Comparison of ENCODE assay signal across 8 mouse cellular contexts in genomic region chr2:172371258-172371657, GRCm38 (mm10). TPM values are rescaled to one million over a fixed set of nuclear protein-coding genes. Genes with fewer than 3 reads are reported as not detected.
DNase-seq lines count a peak whose midpoint lies in the region; ATAC-seq and TF ChIP-seq lines count a peak whose summit lies in the region.

No protein-coding gene starts in this region.

- no peak overlapping the region for H3K27ac ChIP-seq in embryonic facial prominence, embryonic 11.5 days (replicated peaks; ENCODE audit: low read depth, low read length)
- peak overlapping the region; percentile 88 for H3K27ac ChIP-seq in intestine, embryonic 15.5 days
- H3K27ac ChIP-seq in neural tube, embryonic 13.5 days (replicated peaks): peak overlapping the region; percentile 89

- H3K9me3 ChIP-seq in embryonic facial prominence, embryonic 11.5 days (replicated peaks; ENCODE audit: control insufficient read depth, low read length): no peaks in the 10 kb centered on the region
- H3K9me3 ChIP-seq in intestine, embryonic 15.5 days: no peaks in the 10 kb centered on the region
- H3K9me3 ChIP-seq in neural tube, embryonic 13.5 days: no peaks in the 10 kb centered on the region

- TF ChIP-seq POLR2A in lung, adult 2 months (IDR thresholded peaks at IDR 0.05; ENCODE audit: borderline replicate concordance, extremely low read depth, low read depth, low read length): no peak

- H3K4me1 ChIP-seq in lung, adult 2 months (ENCODE audit: control insufficient read depth, insufficient read depth, low read length): peaks cover 10% of the 10 kb centered on the region
- peaks cover 5% of the 10 kb centered on the region; the same call in 1 of the 2 replicates for H3K4me1 ChIP-seq in embryonic facial prominence, embryonic 11.5 days (ENCODE audit: control insufficient read depth, insufficient read depth, low read length)
- H3K4me1 ChIP-seq in intestine, embryonic 15.5 days (replicated peaks): peaks cover 12% of the 10 kb centered on the region
- H3K4me1 ChIP-seq in neural tube, embryonic 13.5 days (replicated peaks): peaks cover 38% of the 10 kb centered on the region

- peaks cover 13% of the 10 kb centered on the region for H3K36me3 ChIP-seq in embryonic facial prominence, embryonic 11.5 days (replicated peaks; ENCODE audit: control insufficient read depth, insufficient read depth, low read depth, low read length)
- H3K36me3 ChIP-seq in intestine, embryonic 15.5 days: peaks cover 27% of the 10 kb centered on the region
- H3K36me3 ChIP-seq in neural tube, embryonic 13.5 days: peaks cover 46% of the 10 kb centered on the region

- peak overlapping the region; percentile 40 for H3K4me2 ChIP-seq in embryonic facial prominence, embryonic 11.5 days (ENCODE audit: low read depth, low read length)
- H3K4me2 ChIP-seq in intestine, embryonic 15.5 days (replicated peaks): peak overlapping the region; percentile 63
- peak overlapping the region; percentile 86 for H3K4me2 ChIP-seq in neural tube, embryonic 13.5 days

- no peak for DNase-seq in lung, adult 2 months
- no peak for DNase-seq in lung, postnatal 14 days
- DNase-seq in embryonic facial prominence, embryonic 11.5 days (ENCODE audit: low spot score): no peak
- DNase-seq in gastrocnemius, postnatal 25 days: no peak
- no peak for DNase-seq in cerebellum, adult 11 months
- no peak for DNase-seq in urinary bladder, postnatal 14 days (ENCODE audit: low spot score)

- H3K4me3 ChIP-seq in lung, adult 2 months (replicated peaks; ENCODE audit: extremely low read depth, low read depth, low read length): peak overlapping the region; percentile 94
- H3K4me3 ChIP-seq in embryonic facial prominence, embryonic 11.5 days (ENCODE audit: low read depth, low read length): peak overlapping the region; percentile 64
- H3K4me3 ChIP-seq in intestine, embryonic 15.5 days (replicated peaks): peak overlapping the region; percentile 90
- H3K4me3 ChIP-seq in neural tube, embryonic 13.5 days: peak overlapping the region; percentile 96

- WGBS in lung, adult 2 months: 2% methylated on average over 11 of the region's 11 CpGs
- 1% methylated on average over 11 of the region's 11 CpGs for WGBS in embryonic facial prominence, embryonic 11.5 days
- WGBS in intestine, embryonic 15.5 days: under 1% methylated on average over 11 of the region's 11 CpGs
- under 1% methylated on average over 11 of the region's 11 CpGs for WGBS in neural tube, embryonic 13.5 days

- ATAC-seq in embryonic facial prominence, embryonic 11.5 days (replicated peaks; ENCODE audit: insufficient number of reproducible peaks, low FRiP score, low TSS enrichment, low read depth): no peak
- ATAC-seq in intestine, embryonic 15.5 days: no peak; the same call in 1 of the 2 replicates
- 0 out of 2 replicates have a peak, but pooled peaks have one; percentile 1 for ATAC-seq in neural tube, embryonic 13.5 days (ENCODE audit: low read depth)

- peak overlapping the region; percentile 81 for H3K9ac ChIP-seq in embryonic facial prominence, embryonic 11.5 days (replicated peaks; ENCODE audit: low read length)
- H3K9ac ChIP-seq in intestine, embryonic 15.5 days: peak overlapping the region; percentile 91
- H3K9ac ChIP-seq in neural tube, embryonic 13.5 days: peak overlapping the region; percentile 94

- H3K27me3 ChIP-seq in embryonic facial prominence, embryonic 11.5 days (ENCODE audit: control insufficient read depth, insufficient read depth, low read length): no peaks in the 10 kb centered on the region
- H3K27me3 ChIP-seq in intestine, embryonic 15.5 days (replicated peaks): no peaks in the 10 kb centered on the region
- no peaks in the 10 kb centered on the region for H3K27me3 ChIP-seq in neural tube, embryonic 13.5 days

- no peak for TF ChIP-seq CTCF in lung, adult 2 months (IDR thresholded peaks at IDR 0.05; ENCODE audit: insufficient read depth, low read length)

RNA-seq across cellular contexts. Expression of gene Cstf1, which starts 0.8 kb away (rescaled TPM):
- 22.4 and 23.1 TPM in 2 replicates for polyA plus RNA-seq in lung, adult 2 months (2012; rRNA removed)
- polyA plus RNA-seq in embryonic facial prominence, embryonic 11.5 days (2014; fragmentation: Nextera tagmentation; extraction: Ambion mirVana): 49.6 and 51.6 TPM in 2 replicates
- 35.1 and 39.5 TPM in 2 replicates for polyA plus RNA-seq in intestine, embryonic 15.5 days (2015; fragmentation: Nextera tagmentation; extraction: Ambion mirVana)
- 26.3 and 30.5 TPM in 2 replicates for polyA plus RNA-seq in neural tube, embryonic 13.5 days (2015; fragmentation: Nextera tagmentation; extraction: Ambion mirVana)
- total RNA-seq in gastrocnemius, postnatal 25 days (2021): 10 to 100 TPM; 13.2 to 16.3 TPM

RNA-seq across cellular contexts. Expression of gene Aurka, which starts 0.9 kb away (rescaled TPM):
- polyA plus RNA-seq in lung, adult 2 months (2012; rRNA removed): 1.0 and 2.0 TPM in 2 replicates
- polyA plus RNA-seq in embryonic facial prominence, embryonic 11.5 days (2014; fragmentation: Nextera tagmentation; extraction: Ambion mirVana): 204 and 209 TPM in 2 replicates
- 99.6 and 103 TPM in 2 replicates for polyA plus RNA-seq in intestine, embryonic 15.5 days (2015; fragmentation: Nextera tagmentation; extraction: Ambion mirVana)
- 20.9 and 23.3 TPM in 2 replicates for polyA plus RNA-seq in neural tube, embryonic 13.5 days (2015; fragmentation: Nextera tagmentation; extraction: Ambion mirVana)
- total RNA-seq in gastrocnemius, postnatal 25 days (2021): 1 to 10 TPM; 3.3 to 3.6 TPM

RNA-seq across cellular contexts. Expression of gene Cass4, which starts 22.3 kb away (rescaled TPM):
- polyA plus RNA-seq in lung, adult 2 months (2012; rRNA removed): 3.4 and 7.6 TPM in 2 replicates
- 0.17 and 0.34 TPM in 2 replicates for polyA plus RNA-seq in embryonic facial prominence, embryonic 11.5 days (2014; fragmentation: Nextera tagmentation; extraction: Ambion mirVana)
- 0.18 and 0.29 TPM in 2 replicates for polyA plus RNA-seq in intestine, embryonic 15.5 days (2015; fragmentation: Nextera tagmentation; extraction: Ambion mirVana)
- 0.22 and 0.46 TPM in 2 replicates for polyA plus RNA-seq in neural tube, embryonic 13.5 days (2015; fragmentation: Nextera tagmentation; extraction: Ambion mirVana)
- under 1 TPM; 0.23 to 0.27 TPM for total RNA-seq in gastrocnemius, postnatal 25 days (2021)

RNA-seq across cellular contexts. Expression of gene Fam210b, which starts 25.9 kb away (rescaled TPM):
- 21.3 and 25.4 TPM in 2 replicates for polyA plus RNA-seq in lung, adult 2 months (2012; rRNA removed)
- 24.2 and 25.0 TPM in 2 replicates for polyA plus RNA-seq in embryonic facial prominence, embryonic 11.5 days (2014; fragmentation: Nextera tagmentation; extraction: Ambion mirVana)
- polyA plus RNA-seq in intestine, embryonic 15.5 days (2015; fragmentation: Nextera tagmentation; extraction: Ambion mirVana): 14.5 and 15.1 TPM in 2 replicates
- polyA plus RNA-seq in neural tube, embryonic 13.5 days (2015; fragmentation: Nextera tagmentation; extraction: Ambion mirVana): 29.9 and 33.0 TPM in 2 replicates
- 1 to 10 TPM; 3.2 to 3.4 TPM for total RNA-seq in gastrocnemius, postnatal 25 days (2021)
